Mouse (Mus musculus) cortical plate, adult 2 months (tissue): Measurements from ENCODE around the gene Gm11549. TPM values are rescaled to one million over a fixed set of nuclear protein-coding genes. Genes with fewer than 3 reads are reported as not detected.

Source experiments
- H3K27ac ChIP-seq: fragments of 200-500 bp; 2 replicates; pipeline ENCODE4 v1.5.1; 2012; ENCODE audit warnings: low read length, control low read depth, inconsistent platforms; ENCODE audit not compliant: insufficient read depth
- H3K4me1 ChIP-seq: fragments of 200-500 bp; 2 replicates; pipeline ENCODE4 v1.6.1; 2011; ENCODE audit warnings: low read length; ENCODE audit not compliant: control insufficient read depth, insufficient read depth
- H3K4me3 ChIP-seq: fragments of 200-500 bp; 2 replicates; pipeline ENCODE4 v1.5.1; 2011; ENCODE audit warnings: mild to moderate bottlenecking, low read length, control low read depth; ENCODE audit not compliant: insufficient read depth
- CTCF ChIP-seq: fragments of 200-500 bp; IDR thresholded peaks from 2 replicates; pipeline ENCODE4 v1.5.1; 2011; ENCODE audit warnings: mild to moderate bottlenecking, control low read depth, low read length; ENCODE audit not compliant: insufficient read depth; ENCODE audit errors: extremely low read depth
- POLR2A ChIP-seq: fragments of 200-500 bp; IDR thresholded peaks from 2 replicates; pipeline ENCODE4 v1.6.1; 2011; ENCODE audit warnings: mild to moderate bottlenecking, low read length, control low read depth; ENCODE audit not compliant: insufficient read depth; ENCODE audit errors: extremely low read depth
- polyA plus RNA-seq: library from polyadenylated mRNA; depleted of rRNA; stranded (reverse); fragments of >200 nt; gene quantifications from 2 replicates; pipeline ENCODE4 v1.2.3, GENCODE M21; 2012

Gene Gm11549
- polyA plus RNA-seq, 1 experiment = 37.6 TPM

DNA sequence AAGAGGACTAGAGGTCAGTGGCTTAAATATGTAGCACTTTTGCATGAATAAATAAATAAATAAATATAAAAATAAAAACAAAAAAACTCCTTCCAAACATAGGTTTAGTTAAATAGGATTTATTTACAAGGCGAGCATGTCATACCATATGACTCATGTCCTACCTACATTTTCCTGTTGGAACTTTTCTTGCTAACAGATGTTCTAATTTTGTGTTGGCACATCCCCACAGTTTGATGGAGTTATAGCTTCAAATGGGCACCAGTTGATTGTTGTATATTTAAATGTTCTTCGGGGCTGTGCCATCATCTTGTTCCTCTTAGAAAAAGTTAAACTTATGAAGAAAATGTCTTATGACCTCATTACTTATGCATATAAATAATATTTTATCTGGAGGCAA is 19.8 kb upstream of the Gm11549 start:
- Histone ChIP-seq H3K4me3 (no peak overlapping the region), H3K4me1 (peaks cover 4% of the 10 kb centered on the region; the same call in 1 of the 2 replicates), H3K27ac (no peak overlapping the region)
- TF ChIP-seq POLR2A (no peak), CTCF (no peak)

DNA sequence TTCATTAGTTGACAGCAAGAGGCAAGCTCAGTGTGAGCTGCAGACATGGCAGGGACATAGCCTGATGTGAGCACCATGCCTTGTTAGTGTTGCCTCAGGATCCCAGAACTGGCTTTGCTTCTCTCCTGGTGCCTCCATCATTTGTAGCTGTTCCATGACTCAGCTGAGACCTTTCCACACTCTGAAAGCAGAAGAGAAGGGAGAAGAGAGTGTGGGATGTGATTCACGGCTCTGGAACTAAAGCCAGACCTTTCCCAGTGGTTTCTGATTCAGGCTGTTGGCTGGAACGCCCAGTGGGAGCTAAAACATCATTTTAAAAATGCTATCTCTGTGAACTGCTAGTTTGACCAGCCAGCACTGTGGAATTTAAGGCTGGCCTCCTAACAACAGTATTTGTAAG is 19.1 kb upstream of the Gm11549 start:
- Histone ChIP-seq H3K4me3 (no peak overlapping the region), H3K27ac (no peak overlapping the region), H3K4me1 (peaks cover 4% of the 10 kb centered on the region; the same call in 1 of the 2 replicates)
- no peak for TF ChIP-seq CTCF

- no peak for TF ChIP-seq CTCF
- TF ChIP-seq POLR2A = no peak
- peaks cover 4% of the 10 kb centered on the region; the same call in 1 of the 2 replicates for H3K4me1 ChIP-seq
- H3K27ac ChIP-seq = no peak overlapping the region
- no peak overlapping the region for H3K4me3 ChIP-seq
Measured at GRCm38 (mm10) chr3:36537701-36538470, 16.3 kb upstream of the Gm11549 start.

- H3K27ac ChIP-seq = no peak overlapping the region
- peaks cover 5% of the 10 kb centered on the region for H3K4me1 ChIP-seq
- TF ChIP-seq POLR2A = no peak
- TF ChIP-seq CTCF = no peak
- H3K4me3 ChIP-seq = no peak overlapping the region
Measured at GRCm38 (mm10) chr3:36536041-36536440, 14.4 kb upstream of the Gm11549 start.

DNA sequence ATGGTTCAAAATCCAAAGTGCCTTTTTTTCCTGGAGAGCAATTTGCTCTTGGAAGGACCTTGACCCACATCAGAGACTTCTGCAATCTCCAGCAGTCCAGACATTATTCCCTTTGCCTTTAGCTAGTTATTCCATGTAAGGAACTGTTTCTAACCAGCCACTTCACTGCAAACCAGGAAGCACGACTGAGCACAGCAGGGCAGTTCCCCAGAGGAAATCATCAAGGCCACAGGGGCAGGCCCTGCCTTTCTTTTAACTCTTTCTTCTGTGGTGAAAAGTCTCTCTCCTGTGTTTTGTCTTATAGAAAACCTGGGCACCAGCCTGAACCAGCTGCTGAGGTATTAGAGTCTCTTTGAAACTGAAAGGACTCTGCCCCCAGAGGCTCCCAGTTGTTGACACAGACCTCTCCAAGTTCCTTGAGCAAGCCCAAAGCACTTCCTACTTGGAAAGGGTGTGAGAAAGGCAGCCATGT is 11.6 kb upstream of the Gm11549 start:
- H3K4me3 ChIP-seq = no peak overlapping the region
- peaks cover 8% of the 10 kb centered on the region for H3K4me1 ChIP-seq
- no peak overlapping the region for H3K27ac ChIP-seq
- no peak for TF ChIP-seq CTCF
- TF ChIP-seq POLR2A = no peak

- TF ChIP-seq POLR2A (no peak), CTCF (no peak)
- H3K4me3 ChIP-seq = no peak overlapping the region
- H3K27ac ChIP-seq = no peak overlapping the region
- H3K4me1 ChIP-seq = peaks cover 8% of the 10 kb centered on the region
Measured at GRCm38 (mm10) chr3:36532738-36533137, 11.1 kb upstream of the Gm11549 start.

DNA sequence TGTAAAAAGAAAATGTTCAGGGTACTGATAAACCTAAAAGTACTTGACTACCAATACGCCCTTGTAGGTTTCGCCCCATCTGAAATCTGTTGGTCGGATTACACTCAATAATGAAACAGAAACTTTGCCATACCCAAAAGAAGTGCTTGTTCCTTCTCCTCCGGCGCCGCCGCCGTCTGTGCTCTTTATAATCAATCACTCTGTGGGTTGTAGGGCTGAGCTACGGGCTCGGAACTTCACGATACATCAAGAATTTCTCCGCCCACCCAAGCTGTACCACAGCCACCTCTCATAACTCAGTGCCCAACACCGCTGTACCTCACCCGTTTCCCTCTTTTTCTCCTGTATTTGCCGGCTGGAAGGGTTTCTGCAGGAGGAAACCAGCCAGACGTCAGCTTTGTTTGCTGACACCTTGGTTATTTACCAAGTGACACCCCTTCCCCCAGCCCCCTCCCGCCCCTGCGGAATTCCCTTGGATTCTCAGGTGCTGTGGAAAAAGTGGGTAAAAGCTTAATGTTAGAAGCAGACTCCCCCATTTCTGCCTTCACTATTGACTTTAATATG is 10.4 kb upstream of the Gm11549 start:
- no peak for TF ChIP-seq CTCF
- TF ChIP-seq POLR2A = 0 out of 2 replicates have a peak, but pooled peaks have one; percentile 16
- Histone ChIP-seq H3K4me1 (peaks cover 4% of the 10 kb centered on the region), H3K4me3 (peak overlapping the region; percentile 5; the same call in 1 of the 2 replicates), H3K27ac (no peak overlapping the region)

GRCm38 (mm10) chr3:36531242-36531641 is 9.6 kb upstream of the Gm11549 start:
- Histone ChIP-seq H3K27ac (peak overlapping the region; percentile 79), H3K4me3 (no peak overlapping the region), H3K4me1 (peaks cover 4% of the 10 kb centered on the region)
- no peak for TF ChIP-seq POLR2A
- TF ChIP-seq CTCF = no peak

DNA sequence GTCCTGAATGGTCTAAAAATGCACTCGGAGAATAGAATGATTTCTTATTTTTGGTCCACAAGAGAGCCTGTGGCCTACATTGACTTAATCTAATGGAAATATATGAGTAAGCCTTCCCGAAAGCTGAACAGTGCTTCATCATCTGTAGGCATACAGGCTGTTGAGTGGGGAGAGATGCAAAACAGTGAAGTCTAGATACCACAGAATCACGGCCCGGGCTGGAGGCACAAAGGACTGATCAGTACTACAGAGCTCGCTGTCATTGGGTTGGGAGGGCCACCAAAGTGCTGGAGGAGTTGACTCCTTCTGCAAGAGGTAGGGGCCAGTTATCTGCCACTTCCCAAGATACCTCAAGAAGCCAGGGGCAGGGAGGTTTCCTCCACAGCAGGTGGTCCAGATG is 9.2 kb upstream of the Gm11549 start:
- peaks cover 4% of the 10 kb centered on the region for H3K4me1 ChIP-seq
- TF ChIP-seq POLR2A = no peak
- TF ChIP-seq CTCF = no peak
- H3K4me3 ChIP-seq = no peak overlapping the region
- peak overlapping the region; percentile 79 for H3K27ac ChIP-seq

GRCm38 (mm10) chr3:36530345-36530744 is 8.7 kb upstream of the Gm11549 start:
- no peak overlapping the region for H3K27ac ChIP-seq
- no peak overlapping the region for H3K4me3 ChIP-seq
- TF ChIP-seq POLR2A = no peak
- TF ChIP-seq CTCF = no peak
- H3K4me1 ChIP-seq = peaks cover 4% of the 10 kb centered on the region
